Mouse (Mus musculus) cortical plate, adult 2 months (tissue): ENCODE measurements around the gene Lin7b.

ENCODE experiments used
- CTCF ChIP-seq: fragments of 200-500 bp; IDR thresholded peaks from 2 replicates; pipeline ENCODE4 v1.5.1; 2011; ENCODE audit warnings: mild to moderate bottlenecking, control low read depth, low read length; ENCODE audit not compliant: insufficient read depth; ENCODE audit errors: extremely low read depth
- POLR2A ChIP-seq: fragments of 200-500 bp; IDR thresholded peaks from 2 replicates; pipeline ENCODE4 v1.6.1; 2011; ENCODE audit warnings: mild to moderate bottlenecking, low read length, control low read depth; ENCODE audit not compliant: insufficient read depth; ENCODE audit errors: extremely low read depth

DNA sequence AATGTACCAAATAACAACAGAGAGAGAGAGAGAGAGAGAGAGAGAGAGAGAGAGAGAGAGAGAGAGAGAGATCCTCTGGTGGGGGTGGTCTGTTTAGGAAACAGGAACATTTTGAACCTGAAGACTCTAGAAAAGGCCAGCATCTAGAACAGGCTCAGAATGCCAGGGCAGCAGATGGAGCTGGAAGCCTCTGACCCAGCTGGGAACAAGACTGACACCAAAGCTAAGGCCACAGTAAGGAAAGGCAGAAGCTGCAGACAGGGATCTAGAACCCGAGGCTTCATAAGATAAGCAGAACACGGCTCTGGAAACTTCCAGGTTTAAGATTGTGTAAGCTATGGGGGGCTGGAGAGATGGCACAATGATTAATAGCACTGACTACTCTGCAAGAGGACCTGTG lies 6.4 kb downstream of the Lin7b start:
- TF ChIP-seq POLR2A (no peak), CTCF (no peak)
